Mouse (Mus musculus) right cerebral cortex, postnatal 25 days (tissue): ENCODE results near the gene A430005L14Rik.

Experiments
- DNase-seq: peaks from one replicate; pipeline ENCODE4 v3.0.0; 2022

Gene A430005L14Rik

DNA sequence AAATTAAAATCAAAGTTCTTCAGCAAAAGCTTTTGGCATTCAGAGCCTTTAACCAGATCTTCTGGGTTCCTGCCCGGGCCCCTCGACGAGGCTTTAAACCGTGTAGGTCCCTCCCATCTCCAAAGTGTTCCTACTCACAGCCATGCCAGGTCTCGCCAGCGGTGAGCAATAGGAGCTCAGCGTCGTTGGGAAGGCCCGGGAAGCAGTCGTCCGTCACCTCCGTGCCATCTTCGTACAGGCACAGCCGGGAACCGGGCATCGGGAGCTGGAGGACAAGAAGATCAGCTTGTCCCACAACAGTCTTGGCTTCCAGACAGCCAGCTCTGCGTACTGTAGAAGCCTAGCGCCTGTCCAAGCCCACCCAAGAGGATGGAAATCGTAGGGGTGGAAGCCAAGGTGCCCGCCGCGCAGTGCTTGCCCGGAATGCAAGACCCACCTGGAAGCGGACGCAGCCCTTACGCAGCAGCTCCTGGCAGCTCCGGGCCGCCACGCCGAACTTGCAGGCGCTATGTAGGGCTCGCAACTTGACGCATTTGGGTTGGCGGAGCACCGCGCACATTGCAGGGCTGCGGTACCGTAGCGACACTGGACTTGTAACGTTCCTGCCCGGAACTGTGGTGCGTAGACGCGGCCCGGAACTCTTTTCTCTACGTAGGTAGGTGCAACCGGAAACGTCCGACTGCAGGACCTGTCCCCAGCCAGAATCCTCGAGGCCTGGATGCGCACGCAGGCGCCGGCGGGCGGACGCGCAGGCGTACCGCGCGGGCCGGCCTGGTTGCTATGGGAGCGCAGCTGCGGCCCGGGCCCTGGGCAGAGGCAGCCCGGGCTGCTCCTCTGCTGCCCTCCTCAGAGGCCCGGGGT is 17.6 kb downstream of the A430005L14Rik start, which contains the start of the genes Dffb and Cep104:
Gene Dffb (minus strand): TSS at position 696 of the 861 bp plus-strand sequence.
Gene Cep104 (plus strand): TSS at position 764 of the 861 bp plus-strand sequence.
- peak; percentile 94 for DNase-seq

- DNase-seq = no peak
Measured at GRCm38 (mm10) chr4:153975292-153975662, 18.2 kb downstream of the A430005L14Rik start.

- no peak for DNase-seq
Measured at GRCm38 (mm10) chr4:153975768-153976167, 18.7 kb downstream of the A430005L14Rik start.

DNA sequence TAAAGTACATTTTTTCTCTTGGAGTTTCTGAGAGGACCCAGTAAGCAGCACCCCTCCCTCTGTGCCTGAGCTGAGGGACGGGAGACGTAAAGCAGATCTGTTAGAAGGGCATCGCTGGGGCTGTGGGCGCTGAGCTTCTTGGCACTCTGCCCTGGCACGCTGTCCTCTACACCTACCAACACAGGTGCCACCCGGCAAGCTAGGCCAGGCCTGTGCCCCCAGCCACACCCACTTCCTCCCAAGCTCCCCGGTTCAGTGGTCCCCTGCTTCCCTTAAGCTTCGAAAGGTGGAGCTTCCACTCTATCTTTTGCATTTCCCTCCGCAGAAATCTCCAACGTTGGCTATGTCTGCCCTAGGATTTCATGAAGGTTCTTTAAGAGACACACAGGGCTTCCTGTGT is 22.2 kb downstream of the A430005L14Rik start:
- no peak for DNase-seq

GRCm38 (mm10) chr4:153980470-153980869 is 23.4 kb downstream of the A430005L14Rik start:
- no peak for DNase-seq

- DNase-seq = no peak
Measured at GRCm38 (mm10) chr4:153992715-153993114, 35.7 kb downstream of the A430005L14Rik start.

DNA sequence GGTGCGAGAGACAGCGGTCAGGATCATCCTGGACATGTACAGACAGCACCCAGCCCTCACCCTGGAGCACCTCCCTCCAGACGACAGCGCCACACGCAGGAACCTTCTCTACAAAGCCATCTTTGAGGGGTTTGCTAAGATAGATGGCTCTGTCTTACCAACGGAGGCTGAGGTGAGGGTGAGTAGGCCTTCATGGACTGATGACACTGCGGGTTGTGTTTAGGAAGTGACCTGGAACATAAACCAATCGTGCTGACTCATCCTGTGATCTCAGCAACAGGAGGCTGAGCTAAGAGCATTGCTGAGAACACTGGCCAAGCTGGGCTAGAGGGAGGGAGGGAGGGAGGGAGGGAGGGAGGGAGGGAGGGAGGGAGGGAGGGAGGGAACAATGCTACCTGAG is 36.5 kb downstream of the A430005L14Rik start:
- DNase-seq = no peak

DNA sequence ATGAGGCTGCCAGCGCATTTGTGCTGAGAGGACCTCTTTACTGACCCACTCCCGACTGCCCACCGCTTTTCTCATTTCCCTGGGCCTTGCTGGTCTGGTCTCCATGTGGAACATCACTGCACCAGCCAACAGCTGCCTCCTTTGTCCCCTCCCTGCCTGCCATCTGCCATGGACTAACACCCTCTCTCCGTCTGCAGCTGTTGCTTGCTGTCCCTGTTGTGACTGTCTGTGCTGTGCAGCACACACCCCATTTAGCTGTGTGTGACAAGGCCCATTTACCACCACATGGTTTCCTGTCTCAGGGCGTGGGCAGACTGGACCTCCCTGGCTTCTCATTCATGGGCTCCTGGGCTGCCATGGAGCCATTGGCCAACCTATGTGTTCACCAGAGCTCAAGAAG is 48.5 kb downstream of the A430005L14Rik start:
- no peak for DNase-seq

DNA sequence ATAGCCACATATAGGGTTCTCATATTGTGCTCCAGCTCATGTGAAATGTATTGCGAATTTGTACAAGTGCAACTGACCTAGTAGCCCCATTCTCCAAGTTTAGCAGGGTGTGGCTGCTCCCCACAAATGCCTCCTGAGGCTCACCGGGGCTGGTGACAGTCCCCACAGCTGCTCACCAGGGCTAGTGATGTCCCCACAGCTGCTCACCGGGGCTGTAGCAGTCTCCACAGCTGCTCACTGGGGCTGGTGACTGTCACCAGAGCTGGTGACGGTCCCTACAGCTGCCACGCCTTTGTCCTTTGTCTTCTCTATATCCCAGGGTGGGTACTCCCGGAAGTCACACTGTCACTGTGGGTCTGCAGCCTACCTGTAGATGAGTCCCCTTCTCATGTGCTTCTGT is 49.2 kb downstream of the A430005L14Rik start:
- DNase-seq = no peak

DNA sequence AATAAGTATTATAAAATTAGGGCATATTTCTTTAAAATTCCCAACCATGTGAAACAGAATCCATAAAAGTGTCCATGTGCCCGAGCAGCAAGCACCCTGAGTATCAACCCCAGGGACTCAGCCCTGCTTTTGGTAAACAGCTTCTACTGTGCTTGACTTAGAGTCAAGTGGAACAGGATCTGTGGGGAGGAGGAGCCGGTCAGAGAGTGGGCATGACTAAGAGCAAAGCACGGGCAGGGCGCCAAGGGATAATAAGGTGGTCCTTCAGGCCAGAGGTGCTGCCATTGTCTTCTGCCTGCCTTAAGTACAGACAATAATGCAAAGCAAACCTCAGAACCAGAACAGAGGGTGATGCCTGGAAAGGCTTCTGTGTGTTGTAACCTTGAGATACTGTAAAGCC is 50.7 kb downstream of the A430005L14Rik start:
- DNase-seq = no peak

- no peak for DNase-seq
Measured at GRCm38 (mm10) chr4:154010907-154011645, 54.0 kb downstream of the A430005L14Rik start.
